Mouse (Mus musculus): ENCODE data around the gene Gm20431.

DNA sequence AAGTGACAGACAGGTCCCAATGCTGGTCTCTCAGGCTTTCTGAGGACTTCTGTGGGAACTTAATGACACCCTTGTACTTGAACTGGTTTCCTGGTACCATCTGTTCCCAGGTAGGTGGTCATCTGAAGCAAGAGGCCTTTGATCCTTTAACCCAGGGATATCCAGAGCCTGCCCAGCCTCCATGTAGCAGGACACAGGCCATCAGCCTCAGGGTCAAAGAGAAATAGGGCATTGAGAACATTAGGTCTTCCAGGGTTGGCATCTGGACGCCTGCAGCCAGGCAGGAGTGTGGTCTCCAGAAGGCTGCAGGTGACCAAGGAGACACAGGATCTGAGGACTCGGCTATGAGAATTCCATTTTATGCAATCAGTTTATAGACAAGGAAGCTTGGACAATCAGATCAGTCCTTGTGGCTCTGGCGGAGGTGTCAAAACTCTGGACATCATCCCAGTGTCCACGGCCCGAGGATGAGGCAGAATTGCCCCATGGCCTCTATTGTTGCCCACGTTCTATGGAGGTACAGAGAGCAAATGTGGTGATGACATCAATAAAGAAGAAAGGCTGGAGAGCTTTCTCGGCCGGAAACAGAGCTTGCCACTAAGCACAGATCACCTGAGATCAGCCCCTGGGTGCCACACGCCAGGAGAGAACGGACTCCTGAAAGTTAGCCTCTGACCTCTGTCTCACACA is 6.2 kb downstream of the Gm20431 start:
- TF ChIP-seq CTCF (IDR thresholded peaks at IDR 0.05; ENCODE audit: borderline replicate concordance, control insufficient read depth, extremely low read depth, insufficient read depth, low read length, poor library complexity) (no peak), POLR2A (IDR thresholded peaks at IDR 0.05; ENCODE audit: control insufficient read depth, extremely low read depth, insufficient read depth, low read length, poor library complexity) (no peak)

All from thymus, adult 2 months (tissue).